Mouse (Mus musculus) lung, adult 2 months (tissue): ENCODE measurements around the gene Enthd1.
"Not testable (repeated sequence)": the region's sequence is repeated elsewhere in the genome, so short reads cannot be mapped to it uniquely, and the experiment has no call there.

Experiments used
- CTCF ChIP-seq: fragments of 200-500 bp; IDR thresholded peaks from 2 replicates; pipeline ENCODE4 v1.5.1; 2011; ENCODE audit warnings: mild to moderate bottlenecking, low read length, control low read depth; ENCODE audit not compliant: insufficient read depth
- POLR2A ChIP-seq: fragments of 200-500 bp; IDR thresholded peaks from 2 replicates; pipeline ENCODE4 v1.6.1; 2011; ENCODE audit warnings: low read depth, mild to moderate bottlenecking, control low read depth, low read length, borderline replicate concordance; ENCODE audit errors: extremely low read depth

DNA sequence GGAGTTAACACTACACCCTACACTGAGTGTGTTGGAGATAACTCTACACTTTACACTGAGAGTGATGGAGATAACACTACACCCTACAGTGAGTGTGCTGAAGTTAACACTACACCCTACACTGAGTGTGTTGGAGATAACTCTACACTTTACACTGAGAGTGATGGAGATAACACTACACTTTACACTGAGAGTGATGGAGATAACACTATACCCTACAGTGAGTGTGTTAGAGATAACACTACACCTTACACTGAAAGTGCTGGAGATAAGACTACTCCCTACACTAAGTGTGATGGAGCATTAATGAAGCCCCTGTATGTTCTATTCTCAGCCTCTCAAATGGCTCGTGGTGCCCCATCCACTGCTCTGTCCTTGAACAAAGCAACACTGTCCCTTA is 15.6 kb upstream of the Enthd1 start:
- TF ChIP-seq CTCF, POLR2A: not testable (repeated sequence)
